Mouse (Mus musculus) E14TG2a.4 (cell line): ENCODE results near the gene Pcsk6.

Experiments
- CTCF ChIP-seq: conservative IDR thresholded peaks from 2 replicates; pipeline ENCODE4 v1.5.1; 2014; ENCODE audit warnings: low read length
- NANOG ChIP-seq: IDR thresholded peaks from 2 replicates; pipeline ENCODE4 v1.6.1; 2014; ENCODE audit warnings: borderline replicate concordance, low read length, mixed read lengths
- POU5F1 ChIP-seq: IDR thresholded peaks from 2 replicates; pipeline ENCODE4 v1.6.1; 2014; ENCODE audit warnings: low read length, borderline replicate concordance

GRCm38 (mm10) chr7:65860981-65861380 lies 553 bp upstream of the Pcsk6 start:
- TF ChIP-seq CTCF (no peak), POU5F1 (no peak), NANOG (no peak)
